Mouse (Mus musculus): ENCODE data around the gene Hspb1. TPM values are rescaled to one million over a fixed set of nuclear protein-coding genes. Genes with fewer than 3 reads are reported as not detected.

Gene Hspb1
- 17.2 and 27.4 TPM in 2 replicates for polyA plus RNA-seq (2012; rRNA removed)

DNA sequence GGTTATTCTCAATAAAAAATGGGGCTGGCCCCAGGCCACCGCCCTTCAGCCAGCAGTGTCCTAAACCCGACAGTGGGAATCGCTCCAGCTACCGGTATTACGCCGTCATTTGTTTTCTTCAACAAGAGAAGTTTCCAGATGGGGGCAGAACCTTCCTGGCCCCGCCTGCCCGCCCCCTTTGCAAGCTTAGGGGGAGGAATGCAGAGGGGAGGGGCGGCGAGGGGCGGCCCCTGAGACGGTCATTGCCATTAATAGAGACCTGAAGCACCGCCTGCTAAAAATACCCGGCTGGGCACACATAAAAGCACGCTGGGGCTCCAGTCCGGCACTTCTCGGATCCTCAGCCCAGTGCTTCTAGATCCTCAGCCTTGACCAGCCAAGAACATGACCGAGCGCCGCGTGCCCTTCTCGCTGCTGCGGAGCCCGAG lies at the start of gene Hspb1:
TSS of gene Hspb1 (plus strand) at position 245 of the 428 bp plus-strand sequence.
- DNase-seq (ENCODE audit: low read depth) = peak; percentile 53
- no peak for TF ChIP-seq POLR2A (IDR thresholded peaks at IDR 0.05; ENCODE audit: borderline replicate concordance, extremely low read depth, insufficient read depth, insufficient read length, poor library complexity, severe bottlenecking)
- TF ChIP-seq CTCF (IDR thresholded peaks at IDR 0.05; ENCODE audit: borderline replicate concordance, extremely low read depth, insufficient read depth, insufficient read length) = no peak

DNA sequence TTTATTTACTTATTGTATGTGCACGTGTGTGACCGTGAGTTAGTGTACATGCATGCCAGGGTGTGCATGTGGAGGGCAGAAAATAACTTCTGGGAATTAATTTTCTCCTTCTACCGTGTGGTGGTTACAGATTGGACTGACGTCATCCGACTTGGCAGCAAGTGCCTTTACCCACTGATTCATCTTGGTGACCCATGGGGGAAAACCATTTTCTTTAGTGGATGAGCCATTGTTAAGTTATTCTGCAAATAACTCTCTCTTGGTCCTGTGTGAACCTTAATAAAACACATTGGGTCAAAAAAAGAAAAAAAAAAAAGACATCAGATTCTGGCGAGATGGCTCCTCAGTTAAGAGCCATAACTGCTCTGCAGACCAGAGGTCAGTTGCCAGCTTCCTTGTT lies 46.1 kb upstream of the Hspb1 start:
- no peak for TF ChIP-seq POLR2A (IDR thresholded peaks at IDR 0.05; ENCODE audit: borderline replicate concordance, extremely low read depth, insufficient read depth, insufficient read length, poor library complexity, severe bottlenecking)
- no peak for TF ChIP-seq CTCF (IDR thresholded peaks at IDR 0.05; ENCODE audit: borderline replicate concordance, extremely low read depth, insufficient read depth, insufficient read length)
- DNase-seq (ENCODE audit: low read depth) = no peak

DNA sequence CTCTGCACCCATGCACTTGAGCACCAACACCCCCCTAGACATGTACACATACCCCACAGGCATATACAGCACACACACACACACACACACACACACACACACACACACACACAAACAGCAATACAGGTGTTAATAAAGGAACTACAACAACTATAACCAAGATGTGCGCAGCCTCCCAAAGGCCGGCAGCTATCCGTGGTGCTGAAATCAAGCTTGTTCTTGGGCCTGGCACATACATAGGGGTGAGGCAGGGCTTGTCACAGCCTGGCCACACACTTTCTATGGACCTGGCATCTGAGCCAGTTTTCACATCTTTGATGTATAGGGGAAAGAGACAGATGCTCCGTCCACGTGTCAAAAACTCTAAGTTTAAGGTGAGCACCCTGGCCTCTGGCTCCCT lies 44.3 kb upstream of the Hspb1 start:
- DNase-seq (ENCODE audit: low read depth) = no peak
- no peak for TF ChIP-seq POLR2A (IDR thresholded peaks at IDR 0.05; ENCODE audit: borderline replicate concordance, extremely low read depth, insufficient read depth, insufficient read length, poor library complexity, severe bottlenecking)
- no peak for TF ChIP-seq CTCF (IDR thresholded peaks at IDR 0.05; ENCODE audit: borderline replicate concordance, extremely low read depth, insufficient read depth, insufficient read length)

DNA sequence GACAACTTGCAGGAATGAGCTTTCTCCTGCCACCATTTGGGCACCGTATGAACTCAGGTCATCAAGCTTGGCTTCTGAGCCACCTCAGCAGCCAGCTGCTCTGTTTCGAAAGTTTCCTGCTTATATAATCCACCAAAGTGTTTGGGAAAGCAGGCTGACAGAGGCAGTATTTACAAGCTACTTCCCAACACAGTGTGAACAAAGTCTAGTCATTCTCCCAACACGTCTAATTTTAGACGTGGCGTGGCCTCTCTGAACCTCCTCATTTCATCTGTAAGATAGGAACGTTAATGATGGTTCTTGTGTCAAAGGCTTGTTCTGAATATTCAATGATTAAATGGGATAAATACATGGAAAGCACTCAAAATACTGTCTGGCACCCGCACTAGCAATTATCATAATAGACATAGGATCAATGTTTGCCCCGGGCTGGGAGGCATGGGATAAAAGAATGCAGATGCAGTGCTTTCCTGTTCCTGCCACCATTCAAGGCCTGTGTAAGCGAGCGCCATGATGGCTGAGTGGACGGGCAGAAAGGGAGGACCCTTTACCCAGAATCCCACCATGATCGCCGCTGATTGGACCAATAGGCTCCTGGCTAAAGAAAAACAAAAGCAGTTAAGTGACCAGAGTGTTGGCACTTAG lies 41.9 kb upstream of the Hspb1 start:
- TF ChIP-seq POLR2A (IDR thresholded peaks at IDR 0.05; ENCODE audit: borderline replicate concordance, extremely low read depth, insufficient read depth, insufficient read length, poor library complexity, severe bottlenecking) = no peak
- TF ChIP-seq CTCF (IDR thresholded peaks at IDR 0.05; ENCODE audit: borderline replicate concordance, extremely low read depth, insufficient read depth, insufficient read length) = no peak
- DNase-seq (ENCODE audit: low read depth) = peak; percentile 58

DNA sequence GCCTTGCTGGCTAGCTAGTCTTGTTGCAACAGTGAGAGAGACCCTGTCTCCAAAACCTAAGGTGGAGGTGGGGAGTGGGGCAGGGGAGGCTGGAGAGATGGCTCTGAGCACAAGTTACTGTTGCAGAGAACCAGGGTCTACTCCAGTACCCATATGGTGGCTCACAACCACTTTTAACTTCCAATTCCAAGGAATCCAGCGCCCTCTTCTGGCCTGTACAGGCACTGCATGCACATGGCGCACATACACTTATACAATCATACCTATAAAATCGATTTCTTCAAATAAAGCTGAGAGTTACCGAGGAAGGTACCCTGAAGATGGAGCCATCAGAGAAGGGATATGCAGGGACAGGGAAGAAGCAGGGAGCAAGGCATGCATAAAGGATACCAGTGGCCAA lies 40.3 kb upstream of the Hspb1 start:
- no peak for DNase-seq (ENCODE audit: low read depth)
- TF ChIP-seq CTCF (IDR thresholded peaks at IDR 0.05; ENCODE audit: borderline replicate concordance, extremely low read depth, insufficient read depth, insufficient read length) (peak; percentile 26; the same call in 1 of the 2 replicates), POLR2A (IDR thresholded peaks at IDR 0.05; ENCODE audit: borderline replicate concordance, extremely low read depth, insufficient read depth, insufficient read length, poor library complexity, severe bottlenecking) (no peak)

DNA sequence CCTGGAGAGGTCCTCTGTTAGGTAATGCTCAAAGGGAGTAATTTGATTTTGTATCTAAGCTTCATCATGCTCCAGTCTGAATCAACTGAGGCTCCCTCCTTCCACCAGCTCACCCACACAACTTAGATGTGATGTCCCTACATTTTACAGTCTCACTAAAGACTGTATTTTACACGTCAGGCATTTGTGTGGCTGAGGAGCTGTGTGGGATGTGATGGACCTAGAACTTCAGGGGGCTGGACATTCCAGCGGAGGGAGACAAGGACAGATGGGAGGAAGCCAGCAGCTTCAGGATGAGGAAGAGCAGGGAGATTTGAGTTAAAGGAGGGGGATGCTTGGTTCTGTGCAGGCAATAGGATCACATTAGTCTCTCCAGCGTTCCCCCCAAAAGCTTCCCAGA lies 39.8 kb upstream of the Hspb1 start:
- TF ChIP-seq CTCF (IDR thresholded peaks at IDR 0.05; ENCODE audit: borderline replicate concordance, extremely low read depth, insufficient read depth, insufficient read length) = no peak
- no peak for TF ChIP-seq POLR2A (IDR thresholded peaks at IDR 0.05; ENCODE audit: borderline replicate concordance, extremely low read depth, insufficient read depth, insufficient read length, poor library complexity, severe bottlenecking)

DNA sequence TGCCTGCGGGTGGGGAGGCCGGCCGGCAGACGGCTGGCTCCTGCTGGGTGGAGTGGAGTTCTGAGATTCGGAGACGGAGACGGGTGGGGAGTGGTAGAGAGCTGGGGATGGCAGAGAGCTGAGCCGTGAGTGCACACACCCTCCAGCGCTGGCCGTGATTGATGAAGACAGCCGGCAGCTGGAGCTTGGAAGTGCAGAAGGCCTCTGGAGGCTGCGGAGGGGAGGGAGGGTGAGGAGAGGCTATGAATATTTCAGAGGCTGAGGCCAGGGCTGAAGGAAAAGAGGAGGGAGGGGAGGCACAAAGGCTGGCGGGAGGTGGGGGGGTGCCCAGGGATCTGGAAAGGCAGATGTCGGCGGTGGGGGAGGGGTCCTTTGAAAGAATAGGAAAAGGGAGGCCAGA lies 36.7 kb upstream of the Hspb1 start:
- DNase-seq (ENCODE audit: low read depth) = peak; percentile 95
- TF ChIP-seq POLR2A (IDR thresholded peaks at IDR 0.05; ENCODE audit: borderline replicate concordance, extremely low read depth, insufficient read depth, insufficient read length, poor library complexity, severe bottlenecking) (no peak), CTCF (IDR thresholded peaks at IDR 0.05; ENCODE audit: borderline replicate concordance, extremely low read depth, insufficient read depth, insufficient read length) (no peak)

More for the DNA sequence above, 39.8 kb upstream of the Hspb1 start:
- no peak for DNase-seq (ENCODE audit: low read depth)

DNA sequence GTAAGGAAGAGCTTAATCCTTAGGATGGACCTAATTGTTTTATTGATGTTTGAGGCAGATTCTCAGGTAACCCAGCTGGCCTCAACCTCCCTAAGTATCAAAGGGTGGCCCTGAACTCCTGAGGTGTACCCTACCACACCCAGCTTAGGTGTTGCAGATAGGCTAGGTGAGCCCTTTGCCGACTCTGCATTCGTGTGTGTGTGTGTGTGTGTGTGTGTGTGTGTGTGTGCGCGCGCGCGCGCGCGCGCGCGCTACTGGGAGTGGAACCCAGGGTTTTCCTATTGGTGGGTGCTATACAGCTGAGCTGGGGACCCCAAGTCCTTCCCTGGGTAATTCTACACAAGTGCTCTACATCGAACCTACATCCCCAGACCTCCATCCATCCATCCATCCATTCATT lies 36.2 kb upstream of the Hspb1 start:
- no peak for TF ChIP-seq POLR2A (IDR thresholded peaks at IDR 0.05; ENCODE audit: borderline replicate concordance, extremely low read depth, insufficient read depth, insufficient read length, poor library complexity, severe bottlenecking)
- DNase-seq (ENCODE audit: low read depth) = no peak

DNA sequence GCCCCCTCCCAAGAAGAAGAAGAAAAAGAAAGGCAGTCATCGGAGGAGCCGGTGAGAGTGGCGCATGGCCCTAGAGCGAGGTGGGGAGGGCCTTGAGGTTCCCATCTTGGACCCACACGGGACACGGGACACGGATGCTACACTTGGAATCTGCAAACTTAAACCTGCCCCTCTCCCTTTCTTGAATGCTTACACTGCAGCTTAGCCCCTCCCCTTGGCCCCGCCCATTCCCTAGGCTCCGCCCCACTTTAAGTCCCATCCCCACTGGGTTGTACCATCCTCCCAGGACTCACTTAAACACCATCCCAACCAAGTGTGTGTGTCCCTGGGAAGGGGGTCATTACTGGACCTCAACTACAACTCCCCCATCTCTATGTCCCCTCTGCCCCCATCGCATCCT lies 35.3 kb upstream of the Hspb1 start:
- TF ChIP-seq POLR2A (IDR thresholded peaks at IDR 0.05; ENCODE audit: borderline replicate concordance, extremely low read depth, insufficient read depth, insufficient read length, poor library complexity, severe bottlenecking) = no peak
- no peak for TF ChIP-seq CTCF (IDR thresholded peaks at IDR 0.05; ENCODE audit: borderline replicate concordance, extremely low read depth, insufficient read depth, insufficient read length)
- DNase-seq (ENCODE audit: low read depth) = peak; percentile 33

DNA sequence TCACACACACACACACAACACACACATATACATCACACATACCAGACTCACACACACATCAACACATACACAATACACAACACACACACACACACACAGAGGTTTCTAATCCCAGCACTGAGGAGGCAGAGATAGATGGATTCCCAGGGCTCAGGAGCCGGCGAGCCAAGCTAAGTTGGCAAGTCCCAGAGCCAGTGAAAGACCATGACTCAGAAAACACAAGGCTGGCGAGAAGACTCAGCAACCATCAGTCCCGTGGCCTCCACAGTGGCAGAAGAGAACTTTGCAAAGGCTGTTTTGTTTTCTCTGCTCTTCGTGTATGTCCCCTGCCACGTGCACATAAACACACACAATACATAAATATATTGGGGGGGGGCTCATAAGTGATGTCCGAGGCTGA lies 34.0 kb upstream of the Hspb1 start:
- DNase-seq (ENCODE audit: low read depth) = no peak
- TF ChIP-seq CTCF (IDR thresholded peaks at IDR 0.05; ENCODE audit: borderline replicate concordance, extremely low read depth, insufficient read depth, insufficient read length) (no peak), POLR2A (IDR thresholded peaks at IDR 0.05; ENCODE audit: borderline replicate concordance, extremely low read depth, insufficient read depth, insufficient read length, poor library complexity, severe bottlenecking) (no peak)

DNA sequence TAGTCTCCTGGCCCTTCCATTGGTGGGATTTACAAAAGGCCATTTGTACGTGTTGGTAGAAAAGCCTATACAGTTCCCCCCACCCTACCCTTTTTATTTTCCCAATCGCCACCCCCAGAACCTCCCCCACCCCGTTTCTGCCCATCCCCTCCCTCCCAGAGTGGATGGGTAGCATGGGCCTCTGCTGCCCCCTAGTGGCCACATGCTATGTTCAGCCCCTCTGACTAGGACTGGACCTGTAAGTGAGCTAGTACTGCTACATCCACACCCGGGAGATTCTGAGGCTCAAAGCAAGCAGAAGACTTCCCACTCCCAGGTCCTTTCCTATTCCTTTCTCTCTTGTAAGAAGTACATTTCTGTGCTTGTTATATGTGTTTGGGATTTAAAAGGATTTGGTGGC lies 32.6 kb upstream of the Hspb1 start:
- TF ChIP-seq CTCF (IDR thresholded peaks at IDR 0.05; ENCODE audit: borderline replicate concordance, extremely low read depth, insufficient read depth, insufficient read length) = peak; percentile 91
- TF ChIP-seq POLR2A (IDR thresholded peaks at IDR 0.05; ENCODE audit: borderline replicate concordance, extremely low read depth, insufficient read depth, insufficient read length, poor library complexity, severe bottlenecking) = no peak
- DNase-seq (ENCODE audit: low read depth) = peak; percentile 85

DNA sequence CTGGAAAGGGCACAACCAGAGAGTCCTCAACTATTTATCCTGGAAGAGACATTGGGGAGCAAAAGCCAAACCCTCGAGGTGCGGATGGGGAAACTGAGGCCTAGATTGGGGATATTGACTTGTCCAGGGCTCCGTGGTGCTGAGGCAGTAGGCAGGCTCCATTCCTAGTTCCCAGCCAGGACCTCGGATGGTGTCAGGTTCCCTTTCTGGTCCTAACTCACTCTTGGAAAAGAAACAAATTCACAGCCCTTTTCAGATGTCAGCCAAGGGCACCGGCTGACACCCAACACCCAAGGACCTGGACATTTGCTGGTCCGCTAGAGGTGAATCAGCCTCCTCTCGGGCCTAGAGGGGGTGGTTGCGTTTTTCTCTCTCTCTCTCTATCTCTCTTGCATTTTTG lies 21.1 kb upstream of the Hspb1 start:
- no peak for TF ChIP-seq CTCF (IDR thresholded peaks at IDR 0.05; ENCODE audit: borderline replicate concordance, extremely low read depth, insufficient read depth, insufficient read length)
- no peak for TF ChIP-seq POLR2A (IDR thresholded peaks at IDR 0.05; ENCODE audit: borderline replicate concordance, extremely low read depth, insufficient read depth, insufficient read length, poor library complexity, severe bottlenecking)
- DNase-seq (ENCODE audit: low read depth) = no peak

Measured in brain, embryonic 14.5 days (tissue).